In the genomic region with DNA sequence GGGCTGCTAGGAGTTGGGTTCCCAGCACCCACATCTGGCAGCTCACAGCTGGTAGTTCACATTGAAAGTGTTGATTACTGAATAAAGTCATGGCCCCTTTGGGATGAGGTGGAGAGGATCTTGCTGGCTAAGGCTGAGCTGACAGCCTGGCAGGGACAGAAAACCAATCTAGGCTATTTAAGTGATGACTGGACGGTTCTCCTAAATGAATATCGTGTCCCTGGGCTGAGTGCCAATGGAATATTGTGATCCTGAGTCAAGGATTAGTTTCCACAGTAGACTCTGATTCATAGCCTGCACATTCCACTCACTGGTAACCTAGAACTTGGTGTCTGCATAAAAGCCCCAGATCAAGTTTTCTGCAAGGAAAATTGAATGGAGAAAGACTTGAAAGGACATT, we compare ENCODE assay signal across 11 mouse cellular contexts. TPM values are rescaled to one million over a fixed set of nuclear protein-coding genes. Genes with fewer than 3 reads are reported as not detected.
A peak's percentile ranks its signal among the peaks of the same experiment; 100 is the strongest.
DNase-seq lines count a peak whose midpoint lies in the region; ATAC-seq and TF ChIP-seq lines count a peak whose summit lies in the region.
"Had no signal": no experiment of that assay in that cellular context is flagged by ENCODE, and none has a peak within 500 bp of the region (broad histone marks: within the 10 kb centered on the region; RNA-seq: fewer than 3 reads in every experiment).

No protein-coding gene starts in this region.

- H3K9ac ChIP-seq in lung, embryonic 14.5 days, result no peak overlapping the region
- no peak overlapping the region for H3K9ac ChIP-seq in intestine, embryonic 16.5 days (ENCODE audit: low read depth, low read length)
- H3K9ac ChIP-seq: embryonic facial prominence, embryonic 13.5 days had no signal

- no peak overlapping the region for H3K4me2 ChIP-seq in lung, embryonic 14.5 days
- H3K4me2 ChIP-seq in intestine, embryonic 16.5 days (ENCODE audit: low read depth, low read length), result no peak overlapping the region
- H3K4me2 ChIP-seq: embryonic facial prominence, embryonic 13.5 days had no signal

- 25% methylated on average over 2 of the region's 2 CpGs for WGBS in lung, embryonic 14.5 days
- WGBS in intestine, embryonic 16.5 days, result 26% methylated on average over 2 of the region's 2 CpGs

- no peak for ATAC-seq in lung, embryonic 14.5 days (ENCODE audit: insufficient read depth)
- ATAC-seq in intestine, embryonic 16.5 days, result no peak

- H3K27ac ChIP-seq in lung, embryonic 14.5 days (ENCODE audit: low read depth), result no peak overlapping the region
- peak overlapping the region; percentile 96 for H3K27ac ChIP-seq in gastrocnemius, adult 2 months
- no peak overlapping the region for H3K27ac ChIP-seq in intestine, embryonic 16.5 days (ENCODE audit: low read length)
- H3K27ac ChIP-seq: embryonic facial prominence, embryonic 13.5 days; left cerebral cortex, adult 2 months had no signal

- H3K27me3 ChIP-seq in lung, embryonic 14.5 days (ENCODE audit: insufficient read depth, low read length), result no peaks in the 10 kb centered on the region
- H3K27me3 ChIP-seq in intestine, embryonic 16.5 days (replicated peaks; ENCODE audit: control insufficient read depth, insufficient read depth, low read length), result no peaks in the 10 kb centered on the region
- H3K27me3 ChIP-seq: embryonic facial prominence, embryonic 13.5 days had no signal

- no peaks in the 10 kb centered on the region for H3K9me3 ChIP-seq in lung, embryonic 14.5 days (ENCODE audit: low read depth, low read length)
- H3K9me3 ChIP-seq in intestine, embryonic 16.5 days (ENCODE audit: control insufficient read depth, low read length), result no peaks in the 10 kb centered on the region
- H3K9me3 ChIP-seq: embryonic facial prominence, embryonic 13.5 days had no signal

- peak; percentile 68 for DNase-seq in lung, embryonic 14.5 days
- no peak for DNase-seq in lung, postnatal 4 days
- DNase-seq in adrenal gland, postnatal 10 days, result peak; percentile 87
- DNase-seq in gastrocnemius, adult 2 months, result peak; percentile 83
- DNase-seq in kidney, postnatal 25 days, result peak; percentile 76 to 79
- no peak for DNase-seq in thymus, postnatal 10 days (ENCODE audit: low spot score in 2 of 2)
- DNase-seq in retina, postnatal 1 day, result no peak
- DNase-seq: thymus, adult 18-20 months had no signal

- no peak overlapping the region for H3K4me3 ChIP-seq in lung, embryonic 14.5 days (ENCODE audit: low read depth, low read length)
- H3K4me3 ChIP-seq in gastrocnemius, adult 2 months, result peak overlapping the region; percentile 71; the same call in 1 of the 2 replicates
- H3K4me3 ChIP-seq in intestine, embryonic 16.5 days (ENCODE audit: low read length), result no peak overlapping the region
- H3K4me3 ChIP-seq: embryonic facial prominence, embryonic 13.5 days; left cerebral cortex, adult 2 months had no signal

- H3K4me1 ChIP-seq in lung, embryonic 14.5 days (ENCODE audit: insufficient read depth), result no peaks in the 10 kb centered on the region
- H3K4me1 ChIP-seq in intestine, embryonic 16.5 days (ENCODE audit: control insufficient read depth, insufficient read depth, low read length), result peaks cover 30% of the 10 kb centered on the region

- H3K36me3 ChIP-seq in lung, embryonic 14.5 days (ENCODE audit: insufficient read depth), result peaks cover 92% of the 10 kb centered on the region
- H3K36me3 ChIP-seq in intestine, embryonic 16.5 days (ENCODE audit: control insufficient read depth, insufficient read depth, low read length), result peaks cover 18% of the 10 kb centered on the region

- no peak for TF ChIP-seq CTCF in lung, embryonic 14.5 days (IDR thresholded peaks at IDR 0.05; ENCODE audit: low read depth)
- TF ChIP-seq CTCF in gastrocnemius, adult 2 months (IDR thresholded peaks at IDR 0.05), result no peak

- intact Hi-C loops in gastrocnemius, adult 2 months (cut with DNase I), result no loop called here

RNA-seq across cellular contexts. Expression of a gene that starts 39.9 kb away (rescaled TPM):
- 802 and 805 TPM in 2 replicates for polyA plus RNA-seq in lung, embryonic 14.5 days (2014; fragmentation: Nextera tagmentation; extraction: Ambion mirVana)
- 100 to 1,000 TPM; 469 to 580 TPM for total RNA-seq in adrenal gland, postnatal 10 days (2021)
- total RNA-seq in gastrocnemius, adult 2 months (2021), result 100 to 1,000 TPM; 273 to 325 TPM
- polyA plus RNA-seq in intestine, embryonic 16.5 days (2015; fragmentation: Nextera tagmentation; extraction: Ambion mirVana), result 397 and 409 TPM in 2 replicates

Comparison
In these comparisons a context has a peak if more than half of its experiments do, and no peak if none do; other contexts are left out.
1. DNase-seq: peak in lung, embryonic 14.5 days (single experiment), adrenal gland, postnatal 10 days (single experiment), gastrocnemius, adult 2 months (single experiment) and kidney, postnatal 25 days (2 of 2); none in lung, postnatal 4 days (0 of 2), thymus, postnatal 10 days (0 of 2) and retina, postnatal 1 day (single experiment).